Mouse (Mus musculus): ENCODE results near the gene Pdcd1lg2. TPM values are rescaled to one million over a fixed set of nuclear protein-coding genes. Genes with fewer than 3 reads are reported as not detected.

Gene Pdcd1lg2
- total and polyA plus RNA-seq, 2 experiments from 2014 or later = 0.15 to 0.71 TPM

- H3K9me3 ChIP-seq (ENCODE audit: low read length) = no peaks in the 10 kb centered on the region
- no peak overlapping the region for H3K9ac ChIP-seq (replicated peaks; ENCODE audit: low read length, poor library complexity, severe bottlenecking)
- WGBS = 70% methylated on average over 6 of the region's 6 CpGs
- H3K27me3 ChIP-seq (ENCODE audit: insufficient read depth, low read length) = no peaks in the 10 kb centered on the region
- H3K36me3 ChIP-seq (ENCODE audit: insufficient read depth, low read length) = no peaks in the 10 kb centered on the region
- DNase-seq (ENCODE audit: low spot score) (no peak), ATAC-seq (ENCODE audit: low FRiP score) (no peak)
- H3K27ac ChIP-seq (ENCODE audit: low read depth, low read length) = no peak overlapping the region
- H3K4me2 ChIP-seq (ENCODE audit: low read depth, low read length, poor library complexity, severe bottlenecking) = no peak overlapping the region
- TF ChIP-seq CTCF (IDR thresholded peaks at IDR 0.05) = no peak
- no peaks in the 10 kb centered on the region for H3K4me1 ChIP-seq (ENCODE audit: insufficient read depth, low read length)
- H3K4me3 ChIP-seq (ENCODE audit: low read depth, low read length) = no peak overlapping the region
Measured at GRCm38 (mm10) chr19:29481578-29481977, 70.9 kb downstream of the Pdcd1lg2 start.

- no peaks in the 10 kb centered on the region for H3K4me1 ChIP-seq (ENCODE audit: insufficient read depth, low read length)
- no peaks in the 10 kb centered on the region for H3K9me3 ChIP-seq (ENCODE audit: low read length)
- H3K27ac ChIP-seq (ENCODE audit: low read depth, low read length) = no peak overlapping the region
- DNase-seq (ENCODE audit: low spot score) = no peak
- no peak overlapping the region for H3K9ac ChIP-seq (replicated peaks; ENCODE audit: low read length, poor library complexity, severe bottlenecking)
- no peak overlapping the region for H3K4me3 ChIP-seq (ENCODE audit: low read depth, low read length)
- no peaks in the 10 kb centered on the region for H3K27me3 ChIP-seq (ENCODE audit: insufficient read depth, low read length)
- WGBS = 73% methylated on average over 5 of the region's 5 CpGs
- H3K36me3 ChIP-seq (ENCODE audit: insufficient read depth, low read length) = no peaks in the 10 kb centered on the region
- no peak for ATAC-seq (ENCODE audit: low FRiP score)
- TF ChIP-seq CTCF (IDR thresholded peaks at IDR 0.05) = no peak
- no peak overlapping the region for H3K4me2 ChIP-seq (ENCODE audit: low read depth, low read length, poor library complexity, severe bottlenecking)
Measured at GRCm38 (mm10) chr19:29482148-29482547, 71.4 kb downstream of the Pdcd1lg2 start.

- Histone ChIP-seq H3K9me3 (ENCODE audit: low read length) (no peaks in the 10 kb centered on the region), H3K4me1 (ENCODE audit: insufficient read depth, low read length) (no peaks in the 10 kb centered on the region), H3K4me3 (ENCODE audit: low read depth, low read length) (no peak overlapping the region), H3K4me2 (ENCODE audit: low read depth, low read length, poor library complexity, severe bottlenecking) (no peak overlapping the region), H3K9ac (replicated peaks; ENCODE audit: low read length, poor library complexity, severe bottlenecking) (no peak overlapping the region), H3K27ac (ENCODE audit: low read depth, low read length) (no peak overlapping the region), H3K27me3 (ENCODE audit: insufficient read depth, low read length) (no peaks in the 10 kb centered on the region), H3K36me3 (ENCODE audit: insufficient read depth, low read length) (no peaks in the 10 kb centered on the region)
- 33% methylated on average over 3 of the region's 3 CpGs for WGBS
- ATAC-seq (ENCODE audit: low FRiP score) = no peak
- no peak for TF ChIP-seq CTCF (IDR thresholded peaks at IDR 0.05)
- DNase-seq (ENCODE audit: low spot score) = no peak
Measured at GRCm38 (mm10) chr19:29482637-29483036, 71.9 kb downstream of the Pdcd1lg2 start.

GRCm38 (mm10) chr19:29483386-29483785 lies 72.7 kb downstream of the Pdcd1lg2 start:
- DNase-seq (ENCODE audit: low spot score) (no peak), ATAC-seq (ENCODE audit: low FRiP score) (no peak)
- Histone ChIP-seq H3K9me3 (ENCODE audit: low read length) (no peaks in the 10 kb centered on the region), H3K4me3 (ENCODE audit: low read depth, low read length) (no peak overlapping the region), H3K36me3 (ENCODE audit: insufficient read depth, low read length) (no peaks in the 10 kb centered on the region), H3K4me1 (ENCODE audit: insufficient read depth, low read length) (no peaks in the 10 kb centered on the region), H3K27me3 (ENCODE audit: insufficient read depth, low read length) (no peaks in the 10 kb centered on the region), H3K27ac (ENCODE audit: low read depth, low read length) (no peak overlapping the region), H3K9ac (replicated peaks; ENCODE audit: low read length, poor library complexity, severe bottlenecking) (no peak overlapping the region), H3K4me2 (ENCODE audit: low read depth, low read length, poor library complexity, severe bottlenecking) (no peak overlapping the region)
- TF ChIP-seq CTCF (IDR thresholded peaks at IDR 0.05) = no peak
- 82% methylated on average over 2 of the region's 2 CpGs for WGBS

GRCm38 (mm10) chr19:29484537-29484936 lies 73.8 kb downstream of the Pdcd1lg2 start:
- no peak overlapping the region for H3K9ac ChIP-seq (replicated peaks; ENCODE audit: low read length, poor library complexity, severe bottlenecking)
- TF ChIP-seq CTCF (IDR thresholded peaks at IDR 0.05) = no peak
- no peaks in the 10 kb centered on the region for H3K9me3 ChIP-seq (ENCODE audit: low read length)
- no peak overlapping the region for H3K27ac ChIP-seq (ENCODE audit: low read depth, low read length)
- no peak overlapping the region for H3K4me3 ChIP-seq (ENCODE audit: low read depth, low read length)
- WGBS = 75% methylated on average over 2 of the region's 2 CpGs
- ATAC-seq (ENCODE audit: low FRiP score) (no peak), DNase-seq (ENCODE audit: low spot score) (no peak)
- no peaks in the 10 kb centered on the region for H3K36me3 ChIP-seq (ENCODE audit: insufficient read depth, low read length)
- H3K4me1 ChIP-seq (ENCODE audit: insufficient read depth, low read length) = no peaks in the 10 kb centered on the region
- H3K4me2 ChIP-seq (ENCODE audit: low read depth, low read length, poor library complexity, severe bottlenecking) = no peak overlapping the region
- no peaks in the 10 kb centered on the region for H3K27me3 ChIP-seq (ENCODE audit: insufficient read depth, low read length)

- H3K4me3 ChIP-seq (ENCODE audit: low read depth, low read length) = no peak overlapping the region
- no peak overlapping the region for H3K9ac ChIP-seq (replicated peaks; ENCODE audit: low read length, poor library complexity, severe bottlenecking)
- H3K4me2 ChIP-seq (ENCODE audit: low read depth, low read length, poor library complexity, severe bottlenecking) = no peak overlapping the region
- 94% methylated on average over 3 of the region's 3 CpGs for WGBS
- H3K9me3 ChIP-seq (ENCODE audit: low read length) = no peaks in the 10 kb centered on the region
- no peaks in the 10 kb centered on the region for H3K4me1 ChIP-seq (ENCODE audit: insufficient read depth, low read length)
- H3K36me3 ChIP-seq (ENCODE audit: insufficient read depth, low read length) = no peaks in the 10 kb centered on the region
- TF ChIP-seq CTCF (IDR thresholded peaks at IDR 0.05) = no peak
- no peak overlapping the region for H3K27ac ChIP-seq (ENCODE audit: low read depth, low read length)
- ATAC-seq (ENCODE audit: low FRiP score) (no peak), DNase-seq (ENCODE audit: low spot score) (no peak)
- H3K27me3 ChIP-seq (ENCODE audit: insufficient read depth, low read length) = no peaks in the 10 kb centered on the region
Measured at GRCm38 (mm10) chr19:29485257-29485948, 74.7 kb downstream of the Pdcd1lg2 start.

Data from midbrain, postnatal 0 days (tissue).